25 mouse cellular contexts compared by ENCODE assay signal in genomic region chrX:77598736-77599135, GRCm38 (mm10).
DNase-seq lines count a peak whose midpoint lies in the region; ATAC-seq and TF ChIP-seq lines count a peak whose summit lies in the region.
"Had no signal": no experiment of that assay in that cellular context is flagged by ENCODE, and none has a peak within 500 bp of the region (broad histone marks: within the 10 kb centered on the region; RNA-seq: fewer than 3 reads in every experiment).

No protein-coding gene starts in this region.

- 41% methylated on average over 2 of the region's 2 CpGs for WGBS in heart, postnatal 0 days
- WGBS in liver, postnatal 0 days (ENCODE audit: insufficient replicate concordance): 63% methylated on average over 2 of the region's 2 CpGs

- no peaks in the 10 kb centered on the region for H3K27me3 ChIP-seq in heart, postnatal 0 days (ENCODE audit: control insufficient read depth, insufficient read depth, low read length)
- no peaks in the 10 kb centered on the region for H3K27me3 ChIP-seq in liver, postnatal 0 days (ENCODE audit: insufficient read depth, low read length)
- H3K27me3 ChIP-seq: embryonic facial prominence, embryonic 13.5 days; forebrain, embryonic 12.5 days; forebrain, embryonic 15.5 days; heart, embryonic 13.5 days; hindbrain, embryonic 12.5 days; hindbrain, embryonic 15.5 days had no signal

- no peaks in the 10 kb centered on the region for H3K9me3 ChIP-seq in heart, postnatal 0 days (replicated peaks; ENCODE audit: control insufficient read depth, low read length)
- no peaks in the 10 kb centered on the region for H3K9me3 ChIP-seq in liver, postnatal 0 days (ENCODE audit: low read length)
- H3K9me3 ChIP-seq: embryonic facial prominence, embryonic 10.5 days; embryonic facial prominence, embryonic 13.5 days; forebrain, embryonic 12.5 days; forebrain, embryonic 15.5 days; heart, embryonic 10.5 days; heart, embryonic 13.5 days; hindbrain, embryonic 12.5 days; hindbrain, embryonic 15.5 days had no signal

- 0 out of 2 replicates have a peak overlapping the region, but pooled peaks have one; percentile 7 for H3K27ac ChIP-seq in heart, postnatal 0 days (ENCODE audit: low read depth)
- no peak overlapping the region for H3K27ac ChIP-seq in liver, postnatal 0 days (ENCODE audit: low read depth)
- H3K27ac ChIP-seq: embryonic facial prominence, embryonic 10.5 days; embryonic facial prominence, embryonic 13.5 days; forebrain, embryonic 12.5 days; forebrain, embryonic 15.5 days; heart, embryonic 10.5 days; heart, embryonic 13.5 days; hindbrain, embryonic 12.5 days; hindbrain, embryonic 15.5 days had no signal

- TF ChIP-seq EP300 in heart, postnatal 0 days (IDR thresholded peaks at IDR 0.05; ENCODE audit: low read depth): no peak
- no peak for TF ChIP-seq EP300 in liver, postnatal 0 days (IDR thresholded peaks at IDR 0.05; ENCODE audit: low read depth)

- no peaks in the 10 kb centered on the region for H3K4me1 ChIP-seq in heart, postnatal 0 days (ENCODE audit: control insufficient read depth, insufficient read depth)
- H3K4me1 ChIP-seq in liver, postnatal 0 days (ENCODE audit: insufficient read depth): no peaks in the 10 kb centered on the region
- H3K4me1 ChIP-seq: embryonic facial prominence, embryonic 10.5 days; embryonic facial prominence, embryonic 13.5 days; forebrain, embryonic 12.5 days; heart, embryonic 10.5 days; hindbrain, embryonic 12.5 days; hindbrain, embryonic 15.5 days had no signal

- H3K4me3 ChIP-seq in heart, postnatal 0 days (ENCODE audit: low read depth, low read length): no peak overlapping the region
- no peak overlapping the region for H3K4me3 ChIP-seq in liver, postnatal 0 days (ENCODE audit: low read depth, low read length)
- H3K4me3 ChIP-seq: embryonic facial prominence, embryonic 10.5 days; embryonic facial prominence, embryonic 13.5 days; erythroblast, embryonic 14.5 days; forebrain, embryonic 12.5 days; forebrain, embryonic 15.5 days; heart, embryonic 10.5 days; heart, embryonic 13.5 days; hindbrain, embryonic 12.5 days; hindbrain, embryonic 15.5 days had no signal

- H3K36me3 ChIP-seq in heart, postnatal 0 days (replicated peaks; ENCODE audit: control insufficient read depth, insufficient read depth, low read length): no peaks in the 10 kb centered on the region
- H3K36me3 ChIP-seq in liver, postnatal 0 days (replicated peaks; ENCODE audit: insufficient read depth, low read length): no peaks in the 10 kb centered on the region
- H3K36me3 ChIP-seq: embryonic facial prominence, embryonic 10.5 days; embryonic facial prominence, embryonic 13.5 days; forebrain, embryonic 12.5 days; forebrain, embryonic 15.5 days; heart, embryonic 10.5 days; heart, embryonic 13.5 days; hindbrain, embryonic 12.5 days; hindbrain, embryonic 15.5 days had no signal

- DNase-seq in cerebellum, adult 11-12 months: peak; percentile 33
- DNase-seq in cerebellum, postnatal 4 days (ENCODE audit: low spot score in 2 of 2): no peak
- DNase-seq in heart, postnatal 0 days (ENCODE audit: low spot score): no peak
- no peak for DNase-seq in heart, adult 11 months
- DNase-seq in cerebellum, postnatal 10 days: peak; percentile 30 to 52
- DNase-seq in cerebellum, postnatal 36 days: peak; percentile 5 to 29
- no peak for DNase-seq in liver, postnatal 0 days
- no peak for DNase-seq in gastrocnemius, adult 8-10 months (ENCODE audit: low spot score in 2 of 2)
- DNase-seq: adrenal gland, postnatal 10 days; adrenal gland, postnatal 36 days; embryo, embryonic 11 days; gastrocnemius, postnatal 14 days; heart, adult 18-20 months; kidney, adult 2 months had no signal

- no peak overlapping the region for H3K4me2 ChIP-seq in heart, postnatal 0 days (ENCODE audit: low read depth, low read length)
- no peak overlapping the region for H3K4me2 ChIP-seq in liver, postnatal 0 days (ENCODE audit: low read depth, low read length)
- H3K4me2 ChIP-seq: embryonic facial prominence, embryonic 13.5 days; forebrain, embryonic 12.5 days; forebrain, embryonic 15.5 days; heart, embryonic 13.5 days; hindbrain, embryonic 12.5 days; hindbrain, embryonic 15.5 days had no signal

- TF ChIP-seq CTCF in heart, postnatal 0 days (IDR thresholded peaks at IDR 0.05; ENCODE audit: low read depth): no peak
- no peak for TF ChIP-seq CTCF in liver, postnatal 0 days (IDR thresholded peaks at IDR 0.05; ENCODE audit: low read depth)

- H3K9ac ChIP-seq in heart, postnatal 0 days (replicated peaks; ENCODE audit: low read depth, low read length): no peak overlapping the region
- H3K9ac ChIP-seq in liver, postnatal 0 days (replicated peaks): no peak overlapping the region
- H3K9ac ChIP-seq: embryonic facial prominence, embryonic 13.5 days; forebrain, embryonic 12.5 days; forebrain, embryonic 15.5 days; heart, embryonic 13.5 days; hindbrain, embryonic 12.5 days; hindbrain, embryonic 15.5 days had no signal

- no peak for ATAC-seq in heart, postnatal 0 days (ENCODE audit: insufficient read depth, low read depth)
- no peak for ATAC-seq in liver, postnatal 0 days
- ATAC-seq: forebrain, embryonic 15.5 days; intestine, postnatal 0 days; Patski had no signal

Comparison
In these comparisons a context has a peak if more than half of its experiments do, and no peak if none do; other contexts are left out.
1. DNase-seq: peak in cerebellum, adult 11-12 months (single experiment), cerebellum, postnatal 10 days (2 of 2) and cerebellum, postnatal 36 days (2 of 2); none in cerebellum, postnatal 4 days (0 of 2), heart, postnatal 0 days (single experiment), heart, adult 11 months (single experiment), liver, postnatal 0 days (single experiment) and gastrocnemius, adult 8-10 months (0 of 2).